Mouse (Mus musculus) spleen, adult 2 months (tissue): ENCODE measurements around the gene Zfp626.

Experiments used
- CTCF ChIP-seq: fragments of 200-500 bp; IDR thresholded peaks from 2 replicates; pipeline ENCODE4 v1.5.1; 2011; ENCODE audit warnings: mild to moderate bottlenecking, inconsistent platforms; ENCODE audit not compliant: insufficient read depth, insufficient read length, insufficient replicate concordance; ENCODE audit errors: extremely low read depth
- POLR2A ChIP-seq: fragments of 200-500 bp; IDR thresholded peaks from 2 replicates; pipeline ENCODE4 v1.6.1; 2011; ENCODE audit warnings: low read depth, low read length, inconsistent platforms

GRCm38 (mm10) chr7:27802986-27803385, 4.0 kb upstream of the Zfp626 start:
- TF ChIP-seq POLR2A (no peak), CTCF (no peak)
